Mouse (Mus musculus) thymus, postnatal 25 days (tissue): ENCODE measurements around the gene Rgmb.
A peak's percentile ranks its signal among the peaks of the same experiment; 100 is the strongest.

Experiments
- DNase-seq: peaks from one replicate; pipeline ENCODE4 v3.0.0; 2022

Gene Rgmb

DNA sequence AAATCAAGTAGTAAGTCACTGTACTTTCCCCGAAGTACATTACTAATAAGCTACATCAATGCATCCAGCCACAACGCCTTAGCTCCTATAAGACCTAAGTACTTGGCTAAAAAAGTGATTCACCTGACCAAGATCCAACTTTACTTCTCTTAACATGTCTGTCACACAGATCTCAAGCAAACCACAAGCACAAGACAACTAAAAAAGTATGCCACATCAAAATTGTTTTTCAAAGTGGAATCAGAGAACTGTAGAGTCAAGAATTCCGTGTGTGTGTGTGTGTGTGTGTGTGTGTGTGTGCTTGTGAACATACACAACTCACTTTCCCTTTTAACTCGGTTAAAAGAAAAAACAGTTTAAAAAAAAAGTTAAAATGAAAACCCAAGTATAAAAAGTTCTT, 9.1 kb downstream of the Rgmb start:
- no peak for DNase-seq

- DNase-seq: no peak
These were observed 10.1 kb downstream of the Rgmb start for GRCm38 (mm10) chr17:15820761-15821160.

GRCm38 (mm10) chr17:15820146-15820545, 10.7 kb downstream of the Rgmb start:
- DNase-seq: no peak

DNA sequence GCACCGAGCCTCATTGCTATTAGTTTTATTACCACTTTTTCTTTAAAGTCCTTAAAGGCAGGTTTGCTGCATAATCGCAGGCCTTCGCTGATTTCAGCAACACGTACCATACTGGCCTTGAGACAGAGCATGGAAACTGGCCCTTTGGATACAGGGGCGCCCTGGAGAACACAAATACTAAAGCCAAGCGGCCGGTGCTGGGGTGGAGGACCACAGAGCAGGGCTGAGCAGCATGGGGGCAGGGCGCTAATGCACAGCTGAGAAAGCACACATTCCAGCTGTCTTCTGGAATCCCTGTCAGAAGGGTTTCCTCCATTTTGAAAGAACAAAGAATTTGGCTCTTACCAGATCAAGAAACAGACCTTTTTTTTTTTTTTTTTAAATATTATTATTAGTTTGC, 12.5 kb downstream of the Rgmb start:
- no peak for DNase-seq

- no peak for DNase-seq
These were observed 13.2 kb downstream of the Rgmb start for GRCm38 (mm10) chr17:15817634-15818033.

GRCm38 (mm10) chr17:15817096-15817450, 13.8 kb downstream of the Rgmb start:
- DNase-seq: no peak

DNA sequence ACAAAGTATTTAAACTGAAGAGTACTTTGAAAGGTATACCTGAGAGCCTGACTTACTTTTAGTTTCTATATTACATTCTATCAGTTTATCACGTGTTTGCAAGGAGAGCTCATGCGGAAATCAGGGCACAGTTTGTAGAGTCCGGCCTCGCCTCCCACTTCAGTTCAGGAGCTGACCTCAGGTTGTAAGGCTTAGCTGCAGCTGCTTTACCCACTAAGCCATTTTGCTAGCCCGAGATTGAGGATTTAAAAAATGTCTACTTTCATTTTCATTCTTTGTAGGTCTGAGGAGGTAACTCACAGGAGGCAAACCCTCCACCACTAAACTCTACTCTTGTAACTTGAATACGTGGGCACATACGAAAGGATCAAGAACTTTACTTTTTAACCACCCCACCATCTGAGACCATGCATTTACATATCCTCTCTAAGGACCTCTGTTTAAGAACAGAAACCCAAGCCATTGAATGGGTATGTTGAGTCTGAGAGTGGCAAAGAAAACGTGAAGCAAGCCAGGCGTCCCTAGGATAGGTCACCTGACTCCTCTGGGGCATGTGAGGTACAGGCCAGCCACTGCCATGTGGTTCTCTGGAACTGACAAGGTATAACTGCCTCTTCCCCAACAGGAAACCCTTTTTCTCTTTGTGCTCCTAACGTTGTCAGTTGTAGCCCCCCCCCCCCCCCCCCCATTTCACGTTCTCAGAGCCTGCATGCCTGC, 14.3 kb downstream of the Rgmb start:
- DNase-seq: peak; percentile 35

GRCm38 (mm10) chr17:15815312-15816018, 15.4 kb downstream of the Rgmb start:
- no peak for DNase-seq

DNA sequence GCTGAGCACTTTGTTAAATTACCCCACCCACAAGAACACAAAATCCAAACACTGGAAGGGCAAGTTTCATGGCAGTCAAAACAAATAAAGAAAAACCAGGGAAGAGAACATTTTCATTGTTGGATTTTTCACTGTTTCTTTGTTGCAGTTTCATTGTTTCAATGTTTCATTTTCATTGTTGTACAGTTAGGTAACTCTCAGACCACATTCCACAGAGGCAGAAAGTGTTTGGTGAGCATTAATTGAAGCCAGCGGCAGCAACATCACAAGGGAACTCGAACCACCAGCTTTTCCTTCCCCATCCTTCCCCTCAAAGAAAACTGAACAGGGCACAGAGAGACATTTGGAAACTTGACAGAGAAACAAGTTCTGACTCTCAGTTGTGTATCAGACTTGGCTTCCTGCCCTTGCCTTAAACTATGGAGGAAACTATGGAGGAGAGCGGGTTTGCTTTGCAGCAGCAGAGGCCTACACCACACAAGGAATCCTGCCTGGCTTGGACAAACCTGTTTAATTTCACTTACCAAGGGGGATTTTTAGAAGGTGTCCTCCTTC, 17.1 kb downstream of the Rgmb start:
- no peak for DNase-seq

GRCm38 (mm10) chr17:15812136-15812778, 18.6 kb downstream of the Rgmb start:
- DNase-seq: no peak

DNA sequence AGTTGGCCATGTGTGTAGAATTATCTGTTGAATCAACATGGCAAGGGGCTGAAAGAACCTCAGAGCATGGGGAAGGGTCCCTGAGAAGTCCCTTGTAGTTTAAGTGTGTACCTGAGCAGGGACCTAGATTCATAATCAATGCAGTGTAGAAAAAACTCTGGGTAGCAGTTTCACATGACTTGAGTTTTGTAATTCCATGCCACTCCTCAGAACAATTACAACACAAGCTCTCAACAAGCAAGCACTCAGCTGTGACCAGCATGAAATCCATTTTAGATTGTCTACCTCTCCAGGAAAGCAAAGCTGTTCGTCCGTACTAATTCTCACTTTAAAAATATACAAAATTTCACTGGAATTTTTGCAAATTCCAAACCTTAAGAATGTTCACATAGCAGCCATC, 20.9 kb downstream of the Rgmb start:
- DNase-seq: no peak

GRCm38 (mm10) chr17:15808468-15809374, 22.1 kb downstream of the Rgmb start:
- DNase-seq: no peak

DNA sequence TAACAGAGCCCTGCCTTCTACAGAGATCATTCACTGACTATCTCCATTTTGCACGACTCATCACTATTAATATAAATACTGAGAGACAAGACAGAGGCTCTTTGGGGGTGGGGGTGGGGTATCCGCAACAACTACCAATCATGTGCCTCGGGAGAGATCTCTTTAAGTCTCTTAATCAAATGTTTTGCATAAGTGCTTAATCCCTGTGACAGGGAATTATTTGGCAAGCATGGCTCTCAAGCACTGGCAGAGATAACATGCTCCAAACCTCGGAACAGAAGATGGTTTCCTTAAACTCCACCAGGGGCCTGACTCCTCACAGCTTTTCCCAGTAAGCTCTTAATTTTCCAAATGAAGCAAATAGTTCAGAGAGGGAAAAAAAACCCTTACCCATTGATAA, 22.8 kb downstream of the Rgmb start:
- DNase-seq: no peak

DNA sequence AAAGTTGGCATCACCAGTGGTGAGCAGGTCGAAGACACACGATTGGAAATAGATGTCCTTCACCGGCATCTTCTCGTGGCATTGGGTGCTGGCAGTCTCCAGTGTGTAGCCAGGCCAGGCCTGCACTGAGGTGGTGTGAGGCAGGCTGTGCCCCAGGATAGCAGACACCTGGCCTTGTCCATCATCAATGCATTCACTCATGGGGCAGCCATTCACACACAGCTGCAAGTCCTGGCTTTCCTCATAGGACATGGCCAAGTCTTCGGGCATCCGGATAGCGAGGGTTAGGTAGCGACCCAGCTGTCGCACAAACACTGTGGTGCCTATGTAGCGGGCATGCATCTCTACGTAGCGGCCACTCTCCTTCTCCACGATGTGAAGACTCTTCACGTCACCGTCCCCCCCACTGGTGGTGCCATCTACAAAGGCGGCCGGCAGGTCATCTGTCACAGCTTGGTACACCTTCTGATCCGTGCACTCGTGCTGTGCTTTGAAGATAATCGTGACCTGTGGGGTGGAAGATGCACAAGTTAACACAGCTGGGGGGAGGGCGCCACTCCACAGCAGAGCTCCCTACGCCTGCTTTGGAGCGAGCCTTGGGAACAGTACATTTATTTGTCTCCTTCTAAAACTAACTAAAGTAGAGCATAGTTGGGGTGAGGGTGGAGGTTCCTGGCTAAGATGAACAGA, 23.4 kb downstream of the Rgmb start:
- DNase-seq: no peak

DNA sequence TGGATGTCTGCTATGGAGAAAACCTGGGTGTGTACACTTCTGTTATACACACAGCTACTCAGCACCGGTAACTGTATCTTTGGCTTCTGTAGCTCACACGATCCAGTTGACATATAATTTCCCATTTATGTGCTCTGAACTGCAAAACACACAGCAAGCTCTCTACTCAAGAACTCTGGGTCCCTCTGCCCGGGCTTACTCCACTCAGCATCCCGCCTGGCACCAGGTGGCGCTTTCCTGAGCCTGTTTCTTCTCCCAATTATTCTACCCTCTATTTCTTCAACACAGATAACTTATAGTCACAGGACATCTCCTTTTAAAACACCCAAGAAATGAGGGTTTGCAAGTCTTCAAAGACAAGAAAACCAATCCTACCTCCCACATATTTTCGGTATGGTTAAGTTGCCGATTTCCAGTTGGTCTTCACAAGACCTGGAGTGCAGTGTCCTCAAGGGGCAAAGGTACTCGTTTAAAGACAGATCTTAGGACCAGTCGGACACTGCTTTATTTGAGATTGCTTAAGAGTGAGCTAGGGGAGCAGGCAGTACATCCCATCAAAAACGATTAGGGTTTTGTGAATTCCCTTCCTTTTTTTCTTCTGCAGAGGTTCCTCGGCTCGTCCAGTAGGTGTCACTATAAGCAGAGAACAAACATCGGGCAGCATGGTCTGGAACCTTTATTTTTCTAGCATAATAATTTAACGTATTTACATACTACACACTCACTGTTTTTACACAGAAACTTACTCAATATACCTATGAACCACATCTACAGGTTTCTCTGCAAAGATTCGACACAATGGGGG, 26.6 kb downstream of the Rgmb start:
- DNase-seq: peak; percentile 25

- DNase-seq: no peak
These were observed 31.5 kb downstream of the Rgmb start for GRCm38 (mm10) chr17:15799195-15799793.

- no peak for DNase-seq
These were observed 40.1 kb downstream of the Rgmb start for GRCm38 (mm10) chr17:15790716-15791115.

GRCm38 (mm10) chr17:15787036-15787435, 43.8 kb downstream of the Rgmb start:
- peak; percentile 10 for DNase-seq

- DNase-seq: peak; percentile 22
These were observed 52.9 kb downstream of the Rgmb start for GRCm38 (mm10) chr17:15777979-15778378.

GRCm38 (mm10) chr17:15776349-15776748, 54.5 kb downstream of the Rgmb start:
- no peak for DNase-seq
